Mouse (Mus musculus) cerebellum, adult 2 months (tissue): Measurements from ENCODE around the gene Tppp. TPM values are rescaled to one million over a fixed set of nuclear protein-coding genes. Genes with fewer than 3 reads are reported as not detected.
"Not testable (repeated sequence)": the region's sequence is repeated elsewhere in the genome, so short reads cannot be mapped to it uniquely, and the experiment has no call there.

ENCODE experiments used
- DNase-seq, 2 experiments: peaks; one replicate each; pipeline ENCODE4 v3.0.0; 2021
- H3K27ac ChIP-seq: fragments of 200-500 bp; 2 replicates; pipeline ENCODE4 v1.5.1; 2012; ENCODE audit warnings: low read length, control low read depth, inconsistent platforms; ENCODE audit not compliant: insufficient read depth
- H3K27me3 ChIP-seq: fragments of 200-500 bp; 2 replicates; pipeline ENCODE4 v1.6.1; 2012; ENCODE audit warnings: inconsistent platforms, mild to moderate bottlenecking, low read length, moderate library complexity; ENCODE audit not compliant: control insufficient read depth, insufficient read depth
- H3K4me1 ChIP-seq: fragments of 200-500 bp; 2 replicates; pipeline ENCODE4 v1.6.1; 2011; ENCODE audit warnings: low read length; ENCODE audit not compliant: control insufficient read depth, insufficient read depth
- H3K4me3 ChIP-seq: fragments of 200-500 bp; replicated peaks from 2 replicates; pipeline ENCODE3; 2011; ENCODE audit warnings: mild to moderate bottlenecking, low read depth, low read length, control low read depth; ENCODE audit not compliant: insufficient read depth
- CTCF ChIP-seq: fragments of 200-500 bp; IDR thresholded peaks from 2 replicates; pipeline ENCODE4 v1.5.1; 2011; ENCODE audit warnings: low read depth, mild to moderate bottlenecking, control low read depth, low read length, moderate library complexity, borderline replicate concordance; ENCODE audit not compliant: insufficient read depth
- POLR2A ChIP-seq: fragments of 200-500 bp; IDR thresholded peaks from 2 replicates; pipeline ENCODE4 v1.6.1; 2011; ENCODE audit warnings: low read length, control low read depth, borderline replicate concordance; ENCODE audit not compliant: insufficient read depth
- WGBS: fragments of 180-500 bp; shearing (Covaris S2); methylation state at CpG from one replicate; pipeline ENCODE4 v1.1.7; 2018; 5-methylcytosine and 5-hydroxymethylcytosine counted together
- polyA plus RNA-seq: library from polyadenylated mRNA; depleted of rRNA; stranded (reverse); fragments of >200 nt; gene quantifications from 2 replicates; pipeline ENCODE4 v1.2.3, GENCODE M21; 2012

The Tppp gene
- polyA plus RNA-seq, 1 experiment: 180 TPM

DNA sequence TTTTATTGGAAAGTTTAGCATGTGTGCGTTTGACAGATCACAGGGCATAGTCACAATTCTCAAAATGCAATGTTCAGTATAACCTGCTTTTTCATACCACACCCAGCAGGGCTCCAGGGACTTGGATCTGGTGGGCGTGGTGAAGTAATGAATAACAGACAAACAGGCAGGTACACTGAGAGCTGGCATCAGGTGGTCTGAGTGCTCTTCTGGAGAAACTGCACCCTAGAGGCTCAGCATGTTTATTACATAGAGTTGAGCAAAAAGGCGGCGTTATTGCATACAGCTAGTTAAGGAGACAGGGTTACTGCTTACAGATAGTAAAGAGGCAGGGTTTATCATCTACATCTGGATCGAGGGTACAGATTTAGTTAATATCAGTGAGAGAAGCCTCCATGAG is 18.9 kb upstream of the Tppp start:
- Histone ChIP-seq H3K27ac (no peak overlapping the region), H3K4me3 (no peak overlapping the region), H3K4me1 (no peaks in the 10 kb centered on the region), H3K27me3 (no peaks in the 10 kb centered on the region)
- WGBS: 80% methylated on average over 5 of the region's 5 CpGs
- DNase-seq: no peak
- TF ChIP-seq POLR2A (no peak), CTCF (no peak)

DNA sequence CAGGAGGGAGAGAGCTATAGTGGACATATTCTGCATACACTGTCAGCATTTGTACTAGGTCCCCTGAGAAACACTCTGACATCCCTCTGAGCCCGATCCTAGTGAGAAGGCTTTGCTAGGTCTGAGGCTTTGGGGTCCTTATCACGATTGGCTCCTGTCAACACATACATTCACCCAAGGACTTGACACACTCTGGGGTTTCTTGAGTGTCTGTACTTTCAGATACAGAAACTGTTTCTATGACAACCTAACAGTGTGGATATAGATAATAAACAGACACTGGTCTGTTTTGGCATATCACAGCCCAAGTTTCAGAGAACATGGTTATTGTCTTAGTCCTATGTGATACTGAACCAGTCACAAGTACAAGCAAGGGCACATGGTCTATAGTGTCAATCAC is 18.4 kb upstream of the Tppp start:
- H3K27me3 ChIP-seq: no peaks in the 10 kb centered on the region

DNA sequence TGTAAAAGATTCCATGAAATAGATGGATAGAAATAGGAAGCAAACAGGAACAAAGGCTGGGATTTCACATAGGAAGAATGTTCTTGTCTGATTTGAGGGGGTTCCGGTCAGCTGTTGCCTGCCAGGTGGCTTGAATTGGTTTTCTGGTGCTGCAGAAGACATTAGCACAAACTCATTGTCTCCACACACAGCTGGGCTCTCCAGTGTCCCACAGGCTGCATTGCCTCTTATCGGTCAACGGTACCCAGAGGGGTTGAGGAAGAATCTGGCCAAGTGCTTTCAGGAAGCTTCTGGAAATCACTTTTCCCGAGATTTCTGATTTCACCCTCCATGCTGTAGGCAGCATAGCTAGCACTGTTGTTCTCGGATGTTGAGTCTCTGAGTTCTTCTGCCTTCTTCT is 17.9 kb upstream of the Tppp start:
- no peak for TF ChIP-seq CTCF
- TF ChIP-seq POLR2A: no peak
- Histone ChIP-seq H3K4me3 (no peak overlapping the region), H3K4me1 (no peaks in the 10 kb centered on the region), H3K27ac (no peak overlapping the region), H3K27me3 (no peaks in the 10 kb centered on the region)
- 74% methylated on average over 5 of the region's 5 CpGs for WGBS
- no peak for DNase-seq

More for the DNA sequence above, 18.4 kb upstream of the Tppp start:
- no peak overlapping the region for H3K4me3 ChIP-seq
- H3K4me1 ChIP-seq: no peaks in the 10 kb centered on the region
- WGBS: 75% methylated on average over 2 of the region's 2 CpGs
- no peak overlapping the region for H3K27ac ChIP-seq
- no peak for DNase-seq
- no peak for TF ChIP-seq CTCF
- TF ChIP-seq POLR2A: no peak

DNA sequence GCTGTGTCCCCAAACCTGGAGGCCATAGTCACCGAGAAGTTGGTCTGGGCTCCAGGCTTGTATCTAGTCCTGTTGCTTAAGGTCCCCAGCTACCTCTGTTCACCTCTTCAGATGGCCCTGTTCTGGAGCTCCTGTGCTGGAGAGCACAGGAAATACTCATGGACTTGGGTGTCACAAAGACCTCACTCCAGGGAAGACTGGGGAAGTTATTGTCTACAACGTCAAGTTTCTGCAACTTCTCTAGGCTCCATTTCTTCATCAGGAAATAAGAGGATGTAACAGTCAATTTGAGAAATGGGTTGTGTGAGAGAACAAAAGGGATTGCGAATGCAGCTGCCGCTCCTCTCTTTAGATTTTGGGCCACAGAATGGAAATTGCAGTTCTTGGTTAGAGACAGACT is 12.8 kb upstream of the Tppp start:
- Histone ChIP-seq H3K4me3 (no peak overlapping the region), H3K27ac (no peak overlapping the region), H3K4me1 (no peaks in the 10 kb centered on the region), H3K27me3 (no peaks in the 10 kb centered on the region)
- 90% methylated on average over 4 of the region's 4 CpGs for WGBS
- TF ChIP-seq CTCF (no peak), POLR2A (no peak)
- DNase-seq: no peak

DNA sequence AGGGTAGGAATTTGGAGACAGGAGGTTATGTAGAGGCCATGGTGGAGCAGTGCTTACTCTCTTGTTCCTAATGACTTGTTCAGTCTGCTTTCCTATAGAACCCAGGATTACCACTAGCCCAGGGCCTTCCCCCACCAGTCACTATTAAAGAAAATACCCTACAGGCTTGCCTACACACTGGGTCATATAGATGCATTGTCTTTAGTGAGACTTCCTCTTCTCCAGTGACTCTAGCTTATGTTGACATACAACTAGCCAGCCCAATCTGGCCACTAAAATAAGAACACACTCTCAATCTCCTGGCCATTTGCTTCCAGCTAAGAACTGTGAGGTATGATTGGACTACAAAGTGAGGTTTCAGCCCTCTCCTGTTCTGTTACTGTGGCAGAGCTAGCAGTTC is 8.7 kb upstream of the Tppp start:
- Histone ChIP-seq H3K27me3 (no peaks in the 10 kb centered on the region), H3K4me1 (no peaks in the 10 kb centered on the region), H3K4me3 (no peak overlapping the region), H3K27ac (no peak overlapping the region)
- TF ChIP-seq CTCF: no peak
- no peak for DNase-seq

DNA sequence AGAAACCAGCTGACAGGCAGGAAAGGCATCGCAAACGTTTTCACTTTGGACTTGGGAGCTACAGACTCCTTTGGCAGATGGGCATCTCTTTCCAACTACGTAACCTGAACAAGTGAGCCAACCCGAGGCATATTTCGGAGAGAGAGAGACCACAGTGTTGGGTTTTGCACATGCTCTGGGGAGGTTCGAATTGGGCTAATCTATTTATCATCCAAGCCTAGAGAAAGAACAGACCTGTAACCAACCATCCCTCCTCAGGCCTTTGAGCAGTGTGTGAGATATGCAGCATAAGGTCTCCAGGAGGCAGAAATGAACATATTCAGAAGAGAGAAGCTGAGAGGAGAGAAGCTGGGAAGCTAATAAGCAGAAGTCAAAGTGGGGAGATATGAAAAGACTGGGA is 8.2 kb upstream of the Tppp start:
- Histone ChIP-seq H3K4me3 (no peak overlapping the region), H3K27ac (no peak overlapping the region), H3K27me3 (no peaks in the 10 kb centered on the region), H3K4me1 (no peaks in the 10 kb centered on the region)
- TF ChIP-seq CTCF (no peak), POLR2A (no peak)
- no peak for DNase-seq
- 78% methylated on average over 6 of the region's 6 CpGs for WGBS

DNA sequence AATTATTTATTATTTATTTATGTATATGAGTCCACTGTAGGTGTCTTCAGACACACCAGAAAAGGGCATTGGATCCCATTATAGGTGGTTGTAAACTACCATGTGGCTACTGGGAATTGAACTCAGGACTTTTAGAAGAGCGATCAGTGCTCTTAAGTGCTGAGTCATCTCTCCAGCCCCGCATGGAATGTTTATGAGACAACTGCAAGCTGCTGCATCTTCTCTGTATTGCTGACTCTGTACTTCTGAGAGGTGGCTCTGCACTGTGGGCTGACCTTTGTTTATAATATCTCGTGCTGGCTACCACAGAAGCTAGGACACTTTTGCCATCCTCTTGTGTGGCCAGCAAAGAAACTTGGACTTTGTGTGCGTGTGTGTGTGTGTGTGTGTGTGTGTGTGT is 7.7 kb upstream of the Tppp start:
- Histone ChIP-seq H3K4me1 (no peaks in the 10 kb centered on the region), H3K4me3 (no peak overlapping the region), H3K27me3 (no peaks in the 10 kb centered on the region), H3K27ac (no peak overlapping the region)
- TF ChIP-seq POLR2A (no peak), CTCF (no peak)
- WGBS: 78% methylated on average over 4 of the region's 4 CpGs
- DNase-seq: no peak

DNA sequence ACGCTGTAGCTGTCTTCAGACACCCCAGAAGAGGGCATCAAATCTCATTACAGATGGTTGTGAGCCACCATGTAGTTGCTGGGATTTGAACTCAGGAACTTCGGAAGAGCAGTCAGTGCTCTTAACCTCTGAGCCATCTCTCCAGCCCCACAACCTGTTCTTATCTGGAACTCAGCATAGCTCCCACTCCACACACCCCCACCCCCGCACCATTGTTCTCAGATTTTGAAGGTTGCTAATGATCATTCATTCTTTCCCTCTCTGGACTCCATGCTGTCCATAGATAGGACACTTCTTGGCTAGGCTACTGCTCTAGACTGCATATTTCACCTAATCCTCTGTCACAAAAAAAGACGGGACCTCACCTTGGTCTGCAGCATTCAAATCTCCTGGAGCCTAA is 2.3 kb upstream of the Tppp start:
- WGBS: 91% methylated on average over 4 of the region's 4 CpGs
- H3K4me1 ChIP-seq, H3K27ac ChIP-seq, H3K27me3 ChIP-seq, H3K4me3 ChIP-seq, DNase-seq: not testable (repeated sequence)

DNA sequence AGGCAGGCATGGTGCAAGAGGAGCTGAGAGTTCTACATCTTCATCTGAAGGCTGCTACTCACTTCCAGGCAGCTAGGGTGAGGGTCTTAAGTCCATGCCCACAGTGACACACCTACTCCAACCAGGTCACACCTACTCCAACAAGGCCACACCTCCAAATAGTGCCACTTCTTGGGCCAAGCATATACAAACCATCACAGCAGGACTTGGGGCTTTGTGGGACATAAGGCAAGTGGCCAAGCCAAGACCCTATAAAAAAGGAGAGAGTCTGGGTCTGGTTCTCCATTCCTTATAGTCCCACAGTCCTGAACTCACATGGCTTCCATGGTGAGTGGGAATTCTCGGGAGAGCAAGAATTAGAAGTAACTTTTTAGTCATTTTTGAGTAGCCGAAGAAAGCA is 991 bp upstream of the Tppp start:
- WGBS: 75% methylated on average over 2 of the region's 2 CpGs
- not testable (repeated sequence) for H3K4me3 ChIP-seq, H3K27me3 ChIP-seq, H3K4me1 ChIP-seq, H3K27ac ChIP-seq
- peak in 1 of 2 experiments; percentile 20 for DNase-seq
